Mouse (Mus musculus) ovary, postnatal 36 days (tissue): ENCODE measurements around the gene Fbxo7.
A peak's percentile ranks its signal among the peaks of the same experiment; 100 is the strongest.

ENCODE experiments used
- DNase-seq: peaks from one replicate; pipeline ENCODE4 v3.0.0; 2022; ENCODE audit warnings: low spot score, mixed read lengths

Fbxo7 gene

DNA sequence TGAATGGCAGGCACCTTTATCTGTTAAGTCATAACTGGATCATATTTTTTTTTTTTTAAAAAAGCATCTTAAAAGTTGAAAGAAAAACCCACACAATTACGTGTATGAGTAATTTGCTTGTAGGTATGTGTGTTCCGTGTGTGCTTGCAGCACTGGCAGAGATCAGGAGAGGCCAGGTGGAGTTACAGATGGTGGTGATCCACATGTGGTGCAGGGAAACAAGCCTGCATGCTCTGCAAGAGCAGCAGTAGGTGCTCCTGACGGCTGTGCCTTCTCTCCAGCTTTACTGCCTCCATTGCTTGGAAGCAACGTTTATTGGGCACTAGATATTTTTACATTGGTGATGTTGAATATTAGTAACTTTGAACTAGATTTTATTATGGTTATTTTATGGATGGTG lies 21.9 kb downstream of the Fbxo7 start:
- no peak for DNase-seq

- DNase-seq = no peak
These were observed 22.3 kb downstream of the Fbxo7 start for GRCm38 (mm10) chr10:86044066-86044465.

DNA sequence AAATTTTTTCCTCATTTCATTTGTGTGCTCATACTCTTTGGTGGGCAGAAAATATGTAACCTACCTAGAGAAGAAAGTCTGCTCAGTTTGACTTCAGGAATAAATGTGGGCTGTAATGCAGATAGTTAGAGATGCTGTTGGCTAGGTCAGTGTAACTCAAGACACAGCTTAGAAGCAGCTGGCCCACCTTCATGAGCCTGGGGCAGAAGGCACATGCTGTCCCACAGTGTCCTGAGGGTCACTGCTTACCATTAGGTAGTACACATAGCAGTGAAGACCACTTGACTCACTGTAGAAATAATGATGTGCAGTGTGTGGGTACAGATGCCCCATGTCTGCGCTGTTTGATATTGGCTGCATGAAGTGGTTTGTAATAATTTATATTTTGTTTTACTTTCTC lies 24.6 kb downstream of the Fbxo7 start:
- DNase-seq = no peak

DNA sequence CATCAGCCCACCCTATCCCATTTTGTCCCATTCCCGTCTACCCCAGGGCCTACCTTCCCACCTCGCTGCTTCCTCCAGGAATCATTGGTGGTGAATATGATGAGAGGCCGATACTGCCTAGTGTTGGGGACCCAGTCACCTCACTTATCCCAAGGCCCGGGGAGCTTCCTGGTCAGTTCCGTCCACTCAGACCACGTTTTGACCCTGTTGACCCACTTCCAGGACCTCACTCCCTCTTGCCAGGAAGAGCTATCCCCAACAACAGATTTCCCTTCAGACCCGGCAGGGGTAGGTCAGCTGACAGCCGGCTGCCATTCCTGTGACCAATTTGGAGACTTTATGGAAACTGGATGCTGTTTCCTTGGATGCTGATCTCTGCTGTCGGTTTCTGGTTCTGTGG lies 26.0 kb downstream of the Fbxo7 start:
- DNase-seq = no peak

GRCm38 (mm10) chr10:86050522-86050921 lies 28.8 kb downstream of the Fbxo7 start:
- no peak for DNase-seq

- DNase-seq = no peak
These were observed 31.2 kb downstream of the Fbxo7 start for GRCm38 (mm10) chr10:86052818-86053522.

GRCm38 (mm10) chr10:86056297-86056903 lies 34.6 kb downstream of the Fbxo7 start:
- DNase-seq = no peak

DNA sequence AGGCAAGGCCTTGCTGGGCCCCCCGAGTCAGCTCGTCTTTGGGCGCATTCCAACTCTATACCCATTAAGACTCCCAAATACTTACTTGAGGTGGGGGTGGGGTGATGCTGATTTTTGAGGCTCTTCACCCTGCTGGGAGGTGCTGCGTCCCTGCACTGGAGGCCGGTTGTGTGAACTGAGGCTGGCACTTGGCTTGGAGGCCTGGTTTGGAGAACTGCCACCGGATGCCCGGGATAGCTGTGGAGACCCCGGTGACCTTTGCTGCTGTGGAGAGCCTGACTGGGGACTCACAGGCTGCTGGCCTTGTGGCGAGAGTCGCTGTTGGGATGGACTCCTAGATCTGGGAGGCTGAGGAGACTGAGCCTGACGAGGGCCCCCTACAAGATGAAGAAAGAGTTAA lies 35.5 kb downstream of the Fbxo7 start:
- no peak for DNase-seq

GRCm38 (mm10) chr10:86057712-86058111 lies 35.9 kb downstream of the Fbxo7 start:
- DNase-seq = no peak

GRCm38 (mm10) chr10:86060267-86060666 lies 38.5 kb downstream of the Fbxo7 start:
- no peak for DNase-seq

DNA sequence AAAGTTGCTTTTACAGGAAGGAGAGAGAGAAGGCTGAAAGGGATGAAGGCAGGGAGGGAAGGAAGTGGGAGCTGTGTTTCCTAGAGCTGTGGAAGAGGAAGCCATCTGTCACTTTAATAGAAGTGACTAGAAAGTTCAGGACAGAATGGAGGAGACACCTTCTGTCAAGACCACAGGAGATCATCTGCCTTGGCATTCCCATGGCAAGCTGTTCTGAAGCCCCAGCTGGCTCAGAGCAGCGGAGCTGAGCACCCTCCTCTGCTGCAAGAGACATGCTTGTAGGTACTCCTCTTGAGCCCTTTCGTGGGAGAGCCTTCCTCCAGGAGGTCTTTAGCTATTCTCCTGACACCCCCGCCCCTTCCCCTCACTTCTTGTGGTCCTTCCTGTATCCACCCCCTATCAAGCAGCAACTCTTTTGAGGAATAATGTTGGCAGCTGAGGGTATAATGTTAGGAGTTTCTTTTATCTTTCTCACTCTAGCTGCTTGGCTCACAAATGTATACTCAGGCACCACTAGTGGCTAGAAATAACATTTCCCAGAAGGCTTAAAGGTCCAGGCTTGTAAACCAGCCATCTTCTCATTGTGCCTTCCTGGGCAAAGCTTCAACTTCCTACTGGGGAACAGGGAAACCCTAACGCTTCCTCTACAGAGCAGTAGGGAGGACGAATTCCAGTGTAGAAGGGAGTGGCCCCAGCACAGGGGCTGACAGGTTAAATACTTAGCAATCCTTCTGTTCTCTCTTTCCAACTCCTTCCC lies 40.7 kb downstream of the Fbxo7 start:
- DNase-seq = no peak

GRCm38 (mm10) chr10:86063018-86063384 lies 41.2 kb downstream of the Fbxo7 start:
- DNase-seq = no peak

- DNase-seq = peak; percentile 61
These were observed 43.2 kb downstream of the Fbxo7 start for GRCm38 (mm10) chr10:86064937-86065336.

DNA sequence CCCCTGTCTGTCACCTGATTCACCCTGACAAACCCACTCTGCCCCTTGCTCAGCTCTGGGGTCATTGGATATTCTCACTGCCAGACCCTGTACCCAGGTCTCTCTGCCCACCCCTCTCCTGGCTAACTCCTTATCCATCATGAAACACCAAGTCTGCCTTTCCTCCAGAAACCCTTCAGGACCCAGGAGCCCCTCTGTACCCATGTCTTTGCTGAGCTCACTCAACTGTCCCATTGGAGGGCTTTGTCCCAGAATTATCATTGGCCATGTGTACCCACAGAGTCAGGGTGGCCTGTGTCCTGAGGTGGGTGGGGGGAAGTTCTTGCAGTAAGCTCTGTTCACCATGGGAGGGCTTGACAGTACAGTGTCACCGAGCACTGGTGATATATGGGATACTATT lies 43.9 kb downstream of the Fbxo7 start:
- DNase-seq = no peak

DNA sequence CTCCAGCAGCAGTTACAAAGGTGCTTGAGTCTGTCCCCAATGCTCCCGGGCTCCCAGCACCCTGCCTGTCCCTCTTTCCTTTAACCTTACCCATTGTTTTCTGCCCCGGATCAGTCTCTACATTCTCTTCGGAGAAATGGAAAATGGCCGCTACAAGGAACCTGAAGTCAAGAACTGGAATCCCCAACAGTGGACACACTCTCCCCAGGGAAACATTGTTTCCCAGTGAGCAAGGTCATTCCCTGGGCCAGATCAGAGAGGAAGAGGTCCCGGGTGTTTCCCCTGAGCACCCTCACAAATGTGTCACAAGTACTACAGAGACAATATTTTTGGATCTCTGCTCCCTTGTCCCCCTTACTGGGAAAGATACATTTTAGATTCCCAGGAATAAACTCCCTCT lies 44.9 kb downstream of the Fbxo7 start:
- DNase-seq = no peak

DNA sequence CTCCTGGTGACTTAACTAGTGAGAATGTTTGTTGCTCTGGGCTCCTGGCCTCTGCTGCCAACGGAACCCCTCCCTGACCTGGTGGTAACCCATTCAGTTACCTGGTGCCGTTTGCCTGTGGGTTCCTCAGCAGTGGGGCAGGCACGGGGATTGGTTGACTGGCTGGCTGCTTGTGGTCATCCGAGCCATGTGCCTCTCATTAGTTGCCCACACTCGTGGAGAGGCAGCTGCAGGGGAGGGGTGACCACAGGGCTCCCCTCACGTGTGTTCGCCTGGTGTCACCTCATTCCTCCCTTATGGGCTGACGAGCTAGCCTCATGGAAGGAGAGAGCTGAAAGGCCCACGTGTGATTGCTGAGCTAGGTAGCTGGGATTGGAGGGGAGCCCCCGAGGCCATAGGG lies 46.1 kb downstream of the Fbxo7 start:
- DNase-seq = no peak

DNA sequence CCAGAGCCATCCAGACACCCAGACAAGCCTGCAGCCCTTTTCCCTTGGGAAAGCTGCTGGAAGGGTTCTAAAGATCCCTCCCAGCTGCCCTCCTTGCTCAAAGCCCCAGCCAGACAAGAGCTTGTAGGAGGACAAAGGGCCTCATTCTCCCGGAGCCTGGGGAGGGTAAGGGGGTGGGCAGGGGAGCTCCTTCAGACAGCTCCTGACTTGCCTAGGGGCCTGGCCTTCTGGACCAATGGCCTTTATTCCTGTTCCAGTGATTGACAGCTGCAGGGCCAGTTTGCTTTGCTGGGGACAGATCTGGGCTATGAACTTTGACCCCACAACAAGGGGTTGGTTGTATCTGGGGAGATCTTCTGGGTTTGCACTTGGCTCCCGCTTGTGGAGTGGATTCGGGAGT lies 47.6 kb downstream of the Fbxo7 start:
- no peak for DNase-seq

DNA sequence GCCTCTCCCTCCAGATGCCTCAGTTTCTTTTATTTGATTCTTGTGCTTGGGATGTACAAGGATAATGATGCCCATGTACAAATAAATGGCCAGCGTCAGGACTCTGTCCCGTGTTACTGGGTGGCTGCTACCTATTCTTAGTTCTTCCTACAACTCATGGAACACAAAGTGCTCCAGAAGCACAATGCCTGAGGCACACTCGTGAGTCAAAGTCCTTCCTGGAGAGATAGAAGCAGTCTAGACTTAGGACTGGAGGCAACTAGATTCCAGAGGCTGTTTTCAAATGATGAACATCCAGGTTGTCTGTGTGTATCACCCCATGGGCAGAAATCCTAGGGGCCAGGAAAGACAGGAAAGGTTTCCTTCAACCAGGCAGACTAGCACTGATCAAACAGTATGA lies 49.0 kb downstream of the Fbxo7 start:
- DNase-seq = no peak

GRCm38 (mm10) chr10:86074134-86074533 lies 52.4 kb downstream of the Fbxo7 start:
- no peak for DNase-seq

- DNase-seq = no peak
These were observed 53.4 kb downstream of the Fbxo7 start for GRCm38 (mm10) chr10:86074971-86075711.

DNA sequence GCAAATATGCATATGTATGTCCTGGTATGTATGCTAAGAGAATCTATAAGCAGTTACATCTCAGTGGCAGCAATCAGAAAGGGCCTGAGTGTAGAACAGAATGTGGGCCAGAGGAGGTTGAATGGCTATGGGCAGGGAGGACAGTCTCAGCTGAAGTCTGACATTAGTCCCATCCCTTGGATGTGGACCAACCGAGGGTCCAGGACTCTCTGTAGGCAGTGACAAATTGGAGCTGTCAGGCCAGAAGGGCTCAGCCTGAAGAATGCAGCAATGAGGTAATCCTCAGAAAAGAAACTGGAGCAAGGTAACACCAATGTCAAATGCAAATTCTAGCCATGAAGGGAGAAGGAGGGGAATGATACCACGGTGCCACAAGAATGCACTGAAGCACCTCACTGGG lies 55.5 kb downstream of the Fbxo7 start:
- DNase-seq = no peak

GRCm38 (mm10) chr10:86078761-86079160 lies 57.0 kb downstream of the Fbxo7 start:
- no peak for DNase-seq

DNA sequence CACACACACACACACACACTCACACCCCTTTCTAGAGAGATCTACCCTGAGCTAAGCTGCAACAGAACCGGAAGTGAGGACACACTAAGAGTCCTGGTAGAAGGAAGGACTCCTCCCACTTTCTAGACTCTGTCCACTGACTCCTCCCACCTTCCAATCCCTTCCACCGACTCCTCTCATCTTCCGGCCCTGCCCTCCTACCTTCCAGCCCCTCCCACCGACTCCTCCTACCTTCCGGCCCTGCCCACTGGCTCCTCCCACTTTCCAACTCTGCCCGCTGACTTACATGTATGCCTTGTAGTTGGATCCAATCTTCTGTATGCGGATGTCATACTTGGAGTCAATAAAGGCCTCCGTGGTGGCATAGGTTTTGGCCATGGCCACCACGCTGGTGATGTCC lies 58.1 kb downstream of the Fbxo7 start:
- DNase-seq = no peak
